In the genomic region with DNA sequence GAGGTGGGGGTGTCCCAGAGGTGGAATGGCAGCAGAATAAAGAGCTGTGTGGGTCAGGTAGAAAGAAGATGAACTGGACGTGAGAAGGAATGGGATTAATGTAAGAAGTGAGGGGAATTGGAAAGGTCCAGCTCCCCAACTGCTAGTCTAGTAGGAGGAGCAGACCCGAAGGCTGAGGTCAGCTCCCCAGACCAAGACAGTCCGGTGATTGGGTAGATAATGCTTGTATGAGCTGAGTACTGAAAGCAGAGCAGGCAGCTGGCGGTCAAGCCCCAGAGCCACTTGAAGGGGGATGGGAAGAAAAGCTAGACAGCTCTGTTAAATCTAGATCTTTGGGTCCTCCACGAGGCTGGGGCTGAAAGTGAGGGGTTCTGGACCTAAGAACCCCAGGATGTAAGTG, we compare ENCODE assay signal across 9 mouse cellular contexts. TPM values are rescaled to one million over a fixed set of nuclear protein-coding genes. Genes with fewer than 3 reads are reported as not detected.
DNase-seq lines count a peak whose midpoint lies in the region; ATAC-seq lines count a peak whose summit lies in the region.
"Had no signal": no experiment of that assay in that cellular context is flagged by ENCODE, and none has a peak within 500 bp of the region (broad histone marks: within the 10 kb centered on the region; RNA-seq: fewer than 3 reads in every experiment).

No protein-coding gene starts in this region.

- peak overlapping the region; percentile 60; the same call in 1 of the 2 replicates for H3K27ac ChIP-seq in kidney, embryonic 15.5 days
- H3K27ac ChIP-seq in hindbrain, embryonic 12.5 days = peak overlapping the region; percentile 92; the same call in 1 of the 2 replicates
- peak overlapping the region; percentile 85; the same call in 1 of the 2 replicates for H3K27ac ChIP-seq in neural tube, embryonic 13.5 days (replicated peaks)

- no peak for ATAC-seq in kidney, embryonic 15.5 days (replicated peaks; ENCODE audit: low FRiP score)
- ATAC-seq in hindbrain, embryonic 12.5 days (ENCODE audit: low FRiP score) = no peak
- no peak for ATAC-seq in neural tube, embryonic 13.5 days (ENCODE audit: low read depth)

- DNase-seq in kidney, adult 11 months = no peak
- DNase-seq in cerebellum, postnatal 10 days = peak; percentile 37 to 51
- DNase-seq in thymus, postnatal 10 days (ENCODE audit: low spot score in 2 of 2) = no peak
- no peak for DNase-seq in layer of hippocampus, postnatal 10 days (ENCODE audit: low spot score in 2 of 2)
- no peak for DNase-seq in kidney, adult 8-10 months

- no peaks in the 10 kb centered on the region for H3K36me3 ChIP-seq in kidney, embryonic 15.5 days
- H3K36me3 ChIP-seq in hindbrain, embryonic 12.5 days = 0 out of 2 replicates have a peak, but pooled peaks cover 12% of the 10 kb centered on the region
- peaks cover 2% of the 10 kb centered on the region for H3K36me3 ChIP-seq in neural tube, embryonic 13.5 days

- peak overlapping the region; percentile 54; the same call in 1 of the 2 replicates for H3K9ac ChIP-seq in kidney, embryonic 15.5 days
- peak overlapping the region; percentile 84 for H3K9ac ChIP-seq in hindbrain, embryonic 12.5 days
- peak overlapping the region; percentile 89 for H3K9ac ChIP-seq in neural tube, embryonic 13.5 days

- H3K4me3 ChIP-seq in kidney, embryonic 15.5 days (replicated peaks) = peak overlapping the region; percentile 66
- H3K4me3 ChIP-seq in hindbrain, embryonic 12.5 days = peak overlapping the region; percentile 83
- peak overlapping the region; percentile 79 for H3K4me3 ChIP-seq in neural tube, embryonic 13.5 days

- peak overlapping the region; percentile 77 for H3K4me2 ChIP-seq in kidney, embryonic 15.5 days
- H3K4me2 ChIP-seq in hindbrain, embryonic 12.5 days (replicated peaks) = peak overlapping the region; percentile 64
- peak overlapping the region; percentile 84 for H3K4me2 ChIP-seq in neural tube, embryonic 13.5 days

- no peaks in the 10 kb centered on the region for H3K9me3 ChIP-seq in kidney, embryonic 15.5 days (replicated peaks)
- H3K9me3 ChIP-seq in hindbrain, embryonic 12.5 days (replicated peaks) = no peaks in the 10 kb centered on the region
- H3K9me3 ChIP-seq in neural tube, embryonic 13.5 days = no peaks in the 10 kb centered on the region

- 9% methylated on average over 5 of the region's 5 CpGs for WGBS in kidney, embryonic 15.5 days
- 4% methylated on average over 5 of the region's 5 CpGs for WGBS in hindbrain, embryonic 12.5 days
- WGBS in neural tube, embryonic 13.5 days = 5% methylated on average over 5 of the region's 5 CpGs

- peaks cover 39% of the 10 kb centered on the region for H3K4me1 ChIP-seq in kidney, embryonic 15.5 days
- H3K4me1 ChIP-seq in hindbrain, embryonic 12.5 days = peaks cover 19% of the 10 kb centered on the region
- peaks cover 20% of the 10 kb centered on the region for H3K4me1 ChIP-seq in neural tube, embryonic 13.5 days (replicated peaks)

- peaks cover 26% of the 10 kb centered on the region for H3K27me3 ChIP-seq in kidney, embryonic 15.5 days
- peaks cover 10% of the 10 kb centered on the region; the same call in 1 of the 2 replicates for H3K27me3 ChIP-seq in hindbrain, embryonic 12.5 days
- H3K27me3 ChIP-seq in neural tube, embryonic 13.5 days = peaks cover 9% of the 10 kb centered on the region

RNA-seq across cellular contexts. Expression of a gene that starts 0.8 kb away (rescaled TPM):
- polyA plus RNA-seq in kidney, embryonic 15.5 days (2015; fragmentation: Nextera tagmentation; extraction: Ambion mirVana) = 0.90 and 1.00 TPM in 2 replicates
- polyA plus RNA-seq in hindbrain, embryonic 12.5 days (2016; fragmentation: Nextera tagmentation; extraction: Ambion mirVana) = 3.7 and 4.6 TPM in 2 replicates
- 4.2 and 4.5 TPM in 2 replicates for polyA plus RNA-seq in neural tube, embryonic 13.5 days (2015; fragmentation: Nextera tagmentation; extraction: Ambion mirVana)
- total RNA-seq in layer of hippocampus, postnatal 10 days (2021) = 100 to 1,000 TPM; 114 to 119 TPM

RNA-seq across cellular contexts. Expression of a gene that starts 44.6 kb away (rescaled TPM):
- polyA plus RNA-seq in kidney, embryonic 15.5 days (2015; fragmentation: Nextera tagmentation; extraction: Ambion mirVana) = 0.06 and 0.27 TPM in 2 replicates
- polyA plus RNA-seq in hindbrain, embryonic 12.5 days (2016; fragmentation: Nextera tagmentation; extraction: Ambion mirVana) = 0.35 and 0.39 TPM in 2 replicates
- 0.64 and 0.76 TPM in 2 replicates for polyA plus RNA-seq in neural tube, embryonic 13.5 days (2015; fragmentation: Nextera tagmentation; extraction: Ambion mirVana)
- total RNA-seq in layer of hippocampus, postnatal 10 days (2021) = 100 to 1,000 TPM; 448 to 472 TPM
- total RNA-seq: MEL had no signal

RNA-seq across cellular contexts. Expression of a gene that starts 44.7 kb away (rescaled TPM):
- polyA plus RNA-seq in kidney, embryonic 15.5 days (2015; fragmentation: Nextera tagmentation; extraction: Ambion mirVana) = 78.3 and 93.8 TPM in 2 replicates
- 36.1 and 41.7 TPM in 2 replicates for polyA plus RNA-seq in hindbrain, embryonic 12.5 days (2016; fragmentation: Nextera tagmentation; extraction: Ambion mirVana)
- polyA plus RNA-seq in neural tube, embryonic 13.5 days (2015; fragmentation: Nextera tagmentation; extraction: Ambion mirVana) = 40.4 and 46.4 TPM in 2 replicates
- total RNA-seq in layer of hippocampus, postnatal 10 days (2021) = 10 to 100 TPM; 89.7 to 91.6 TPM

RNA-seq across cellular contexts. Expression of a gene that starts 56.9 kb away (rescaled TPM):
- 1.9 and 2.3 TPM in 2 replicates for polyA plus RNA-seq in kidney, embryonic 15.5 days (2015; fragmentation: Nextera tagmentation; extraction: Ambion mirVana)
- polyA plus RNA-seq in hindbrain, embryonic 12.5 days (2016; fragmentation: Nextera tagmentation; extraction: Ambion mirVana) = 7.9 and 8.6 TPM in 2 replicates
- 12.1 and 12.8 TPM in 2 replicates for polyA plus RNA-seq in neural tube, embryonic 13.5 days (2015; fragmentation: Nextera tagmentation; extraction: Ambion mirVana)
- 100 to 1,000 TPM; 294 to 302 TPM for total RNA-seq in layer of hippocampus, postnatal 10 days (2021)

Comparison
In these comparisons a context has a peak if more than half of its experiments do, and no peak if none do; other contexts are left out.
1. DNase-seq: peak in cerebellum, postnatal 10 days (2 of 2); none in kidney, adult 11 months (single experiment), thymus, postnatal 10 days (0 of 2), layer of hippocampus, postnatal 10 days (0 of 2) and kidney, adult 8-10 months (0 of 2).
2. Peak in every context shown above with its lines, with median percentiles within 50 percentile points of each other: H3K27ac ChIP-seq, H3K4me2 ChIP-seq, H3K4me3 ChIP-seq and H3K9ac ChIP-seq.